28 mouse cellular contexts compared by ENCODE assay signal in genomic region chr5:66793251-66793650, GRCm38 (mm10). TPM values are rescaled to one million over a fixed set of nuclear protein-coding genes. Genes with fewer than 3 reads are reported as not detected.
"Had no signal": no experiment of that assay in that cellular context is flagged by ENCODE, and none has a peak within 500 bp of the region (broad histone marks: within the 10 kb centered on the region; RNA-seq: fewer than 3 reads in every experiment).

No protein-coding gene starts in this region.

- H3K4me3 ChIP-seq: gastrocnemius, adult 2 months; heart, embryonic 10.5 days; heart, embryonic 12.5 days; hindbrain, embryonic 10.5 days; hindbrain, embryonic 12.5 days; intestine, embryonic 15.5 days; liver, embryonic 13.5 days; liver, embryonic 15.5 days had no signal

- DNase-seq: gastrocnemius, adult 2 months; gastrocnemius, postnatal 10 days; gastrocnemius, postnatal 25 days; heart, adult 18-20 months; heart, postnatal 10 days; heart, postnatal 4 days; kidney, adult 18-20 months; kidney, adult 8-10 months; kidney, postnatal 10 days; kidney, postnatal 25 days; kidney, postnatal 4 days; layer of hippocampus, adult 9-11 months; layer of hippocampus, postnatal 36 days; left cerebral cortex, postnatal 4 days; liver; liver, embryonic 13.5 days had no signal

- ATAC-seq: hindbrain, embryonic 16.5 days; inflammation-experienced regulatory T-cells, adult 6 months; intestine, embryonic 15.5 days; intestine, postnatal 0 days had no signal

- H3K36me3 ChIP-seq: heart, embryonic 10.5 days; heart, embryonic 12.5 days; hindbrain, embryonic 10.5 days; hindbrain, embryonic 12.5 days; intestine, embryonic 15.5 days; liver, embryonic 13.5 days; liver, embryonic 15.5 days had no signal

- H3K4me2 ChIP-seq: heart, embryonic 12.5 days; hindbrain, embryonic 12.5 days; hindbrain, embryonic 14.5 days; intestine, embryonic 15.5 days; liver, embryonic 11.5 days; liver, embryonic 13.5 days; liver, embryonic 15.5 days had no signal

- H3K27me3 ChIP-seq: hindbrain, embryonic 12.5 days; intestine, embryonic 15.5 days; liver, embryonic 13.5 days; liver, embryonic 15.5 days had no signal

- H3K9ac ChIP-seq: heart, embryonic 12.5 days; hindbrain, embryonic 12.5 days; hindbrain, embryonic 14.5 days; intestine, embryonic 15.5 days; liver, embryonic 13.5 days; liver, embryonic 15.5 days had no signal

- H3K27ac ChIP-seq: gastrocnemius, adult 2 months; heart, embryonic 10.5 days; hindbrain, embryonic 10.5 days; hindbrain, embryonic 12.5 days; hindbrain, embryonic 14.5 days; intestine, embryonic 15.5 days; liver, embryonic 13.5 days; liver, embryonic 15.5 days had no signal

- H3K9me3 ChIP-seq: heart, embryonic 10.5 days; heart, embryonic 12.5 days; hindbrain, embryonic 10.5 days; hindbrain, embryonic 12.5 days; intestine, embryonic 15.5 days; liver, embryonic 13.5 days; liver, embryonic 15.5 days had no signal

- H3K4me1 ChIP-seq: liver, embryonic 13.5 days; liver, embryonic 15.5 days had no signal

RNA-seq across cellular contexts. Expression of gene Limch1, which starts 47.6 kb away (rescaled TPM):
- total RNA-seq: granulocyte monocyte progenitor cell, adult 5-6 weeks had no signal
